Mouse (Mus musculus): Measurements from ENCODE around the gene Capn2.

Capn2 gene

DNA sequence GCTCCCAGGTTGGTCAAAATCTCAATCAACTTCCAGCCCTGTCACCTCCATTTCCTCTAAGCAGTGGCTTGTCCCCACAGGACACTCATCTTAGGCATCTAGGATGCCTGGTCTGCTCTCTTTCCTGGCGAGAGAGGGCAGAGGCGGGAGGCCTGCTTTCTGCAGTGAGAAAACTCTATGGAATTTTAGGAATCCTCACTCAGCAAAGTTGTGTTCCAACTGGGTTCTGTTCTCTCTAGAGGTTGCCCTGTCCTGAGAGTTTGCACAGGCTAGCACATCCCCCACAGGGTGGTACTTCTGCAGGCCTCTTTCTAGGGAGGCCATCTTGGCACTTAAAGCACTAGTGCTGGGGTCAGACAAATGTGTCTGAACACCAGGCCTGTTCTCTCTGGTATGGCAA lies 6.3 kb downstream of the Capn2 start:
- in situ Hi-C loops (cut with MboI; ENCODE audit: low pct_unique_long_range_greater_than_20kb in 1 of 2, low sequenced_read_pairs in 2 of 2, unreplicated experiment in 1 of 2), result loop anchor here in 1 of 2 experiments (25.0 kb wide), 1 partner anchor 349 kb away; the partner anchor contains the start of gene Vmn1r1

DNA sequence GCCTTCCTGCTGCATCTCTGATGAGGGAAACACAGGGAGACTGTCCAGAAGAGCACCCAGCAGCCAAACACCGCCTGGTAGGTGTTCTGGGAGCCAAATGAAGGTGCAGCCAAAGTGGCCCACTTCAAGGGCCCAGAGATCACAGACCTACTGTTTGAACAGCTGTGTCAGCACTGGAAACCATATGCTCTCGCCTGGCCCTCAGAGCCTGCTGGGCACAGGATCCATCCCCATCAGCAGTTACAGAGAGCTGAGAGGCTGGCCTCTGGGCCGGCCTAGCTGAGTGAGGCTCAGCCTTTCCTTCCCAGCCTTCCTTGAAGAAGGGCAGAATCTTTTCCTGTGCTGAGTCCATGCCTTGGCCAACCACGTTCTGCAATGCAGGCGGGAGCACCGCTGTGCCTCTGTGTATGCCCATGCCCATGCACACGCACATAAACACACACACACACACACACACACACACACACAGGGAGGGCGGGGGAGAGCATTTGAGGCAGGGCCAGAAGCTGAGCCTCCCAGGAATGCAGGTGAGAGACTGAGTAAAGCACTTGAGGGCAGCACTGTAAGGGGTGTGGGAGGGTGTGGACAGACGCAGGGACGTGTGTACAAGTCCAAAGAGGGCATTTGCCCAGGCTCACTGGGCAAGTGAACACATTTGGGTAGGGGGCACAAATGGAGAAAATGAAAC lies 8.2 kb downstream of the Capn2 start:
- in situ Hi-C loops (cut with MboI; ENCODE audit: low pct_unique_long_range_greater_than_20kb in 1 of 2, low sequenced_read_pairs in 2 of 2, unreplicated experiment in 1 of 2), result loop anchor here in 1 of 2 experiments (25.0 kb wide), 1 partner anchor 347 kb away; the partner anchor contains the start of gene Vmn1r1

- in situ Hi-C loops (cut with MboI; ENCODE audit: low pct_unique_long_range_greater_than_20kb in 1 of 2, low sequenced_read_pairs in 2 of 2, unreplicated experiment in 1 of 2), result loop anchor here in 1 of 2 experiments (25.0 kb wide), 1 partner anchor 344 kb away; the partner anchor contains the start of gene Vmn1r1
These were observed 11.0 kb downstream of the Capn2 start for GRCm38 (mm10) chr1:182506229-182506986.

GRCm38 (mm10) chr1:182505291-182505690 lies 12.1 kb downstream of the Capn2 start:
- in situ Hi-C loops (cut with MboI; ENCODE audit: low pct_unique_long_range_greater_than_20kb in 1 of 2, low sequenced_read_pairs in 2 of 2, unreplicated experiment in 1 of 2), result loop anchor here in 1 of 2 experiments (25.0 kb wide), 1 partner anchor 343 kb away; the partner anchor contains the start of gene Vmn1r1

DNA sequence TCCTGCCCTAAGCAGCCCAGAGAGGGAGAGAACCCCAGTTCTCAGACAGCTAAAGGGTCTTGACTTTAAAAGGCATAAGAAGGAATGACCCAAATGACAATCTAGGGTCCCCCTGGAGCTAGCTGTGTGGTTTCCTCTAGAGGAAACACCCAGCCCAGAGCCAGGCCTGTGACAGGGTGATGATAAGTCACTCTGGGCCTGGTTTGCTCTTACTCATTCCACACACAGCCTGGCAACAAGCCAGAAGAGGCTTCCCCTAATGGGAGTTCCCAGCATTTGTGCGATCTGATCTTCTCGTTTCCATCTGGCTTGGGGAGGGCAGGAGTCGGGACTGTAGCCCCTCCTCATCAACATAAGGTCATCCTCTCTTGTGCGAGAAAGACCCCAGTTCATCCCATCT lies 13.2 kb downstream of the Capn2 start:
- in situ Hi-C loops (cut with MboI; ENCODE audit: low pct_unique_long_range_greater_than_20kb in 1 of 2, low sequenced_read_pairs in 2 of 2, unreplicated experiment in 1 of 2), result loop anchor here in 1 of 2 experiments (25.0 kb wide), 1 partner anchor 342 kb away; the partner anchor contains the start of gene Vmn1r1

DNA sequence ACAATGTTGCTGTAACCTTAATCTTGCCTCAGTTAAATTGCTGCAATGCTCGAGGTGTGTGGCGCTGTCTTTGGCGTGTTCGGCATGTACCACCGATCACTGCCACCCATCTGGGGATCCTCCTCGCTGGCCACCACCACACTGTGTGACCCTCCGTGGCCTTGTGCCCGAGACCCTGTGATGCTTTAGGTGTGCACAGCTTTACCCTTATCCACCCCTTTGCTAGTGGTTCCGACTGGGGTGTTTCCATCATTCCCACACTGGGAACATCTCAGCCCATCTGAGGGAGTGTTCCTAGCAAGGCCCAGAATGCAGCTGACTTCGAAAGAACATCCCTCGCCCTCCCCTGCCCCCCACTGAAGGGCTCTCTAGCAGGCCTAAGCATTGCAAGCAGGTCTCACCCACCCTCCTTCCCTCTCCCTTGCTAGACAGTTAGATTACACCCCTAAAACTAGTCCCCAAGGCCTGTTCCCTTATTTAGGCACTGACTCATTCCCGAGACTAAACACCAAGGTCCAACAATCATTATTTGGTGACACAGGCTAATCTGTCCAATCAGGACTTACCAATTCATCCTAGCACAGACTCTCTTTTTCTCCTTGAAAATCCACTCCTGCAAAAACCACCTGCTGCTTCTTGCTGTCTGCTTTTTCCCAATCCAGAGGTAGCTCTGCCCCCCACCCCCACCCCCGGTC lies 14.1 kb downstream of the Capn2 start:
- in situ Hi-C loops (cut with MboI; ENCODE audit: low pct_unique_long_range_greater_than_20kb in 1 of 2, low sequenced_read_pairs in 2 of 2, unreplicated experiment in 1 of 2), result loop anchor here in 1 of 2 experiments (25.0 kb wide), 1 partner anchor 341 kb away; the partner anchor contains the start of gene Vmn1r1

DNA sequence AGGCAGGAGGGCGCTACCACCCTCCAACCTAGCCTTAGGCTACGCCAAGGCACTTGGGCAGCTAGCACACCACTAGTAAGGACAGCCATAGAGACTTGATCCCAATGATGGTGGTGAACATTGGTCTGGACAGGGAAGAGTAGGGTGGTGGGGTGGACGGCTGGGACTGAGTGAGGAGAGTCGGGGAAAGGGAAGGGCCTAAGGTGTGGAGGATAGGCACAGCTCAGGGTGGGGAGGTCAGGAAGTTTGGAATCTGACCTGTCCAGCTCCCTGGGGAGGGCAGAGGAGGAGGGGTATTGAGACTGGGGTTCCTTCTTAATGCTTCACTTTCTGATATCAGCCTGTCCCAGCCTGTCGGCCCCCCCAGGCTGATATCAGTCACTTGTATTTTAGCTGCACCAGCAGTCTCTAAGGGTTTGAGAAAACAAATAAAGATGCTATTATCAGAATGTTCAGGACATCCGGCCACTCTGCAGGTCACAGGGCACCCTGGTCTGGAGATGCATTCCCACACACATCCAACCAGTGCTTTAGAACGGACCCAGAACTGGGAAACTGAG lies 14.8 kb downstream of the Capn2 start:
- in situ Hi-C loops (cut with MboI; ENCODE audit: low pct_unique_long_range_greater_than_20kb in 1 of 2, low sequenced_read_pairs in 2 of 2, unreplicated experiment in 1 of 2), result loop anchor here in 1 of 2 experiments (25.0 kb wide), 1 partner anchor 340 kb away; the partner anchor contains the start of gene Vmn1r1

DNA sequence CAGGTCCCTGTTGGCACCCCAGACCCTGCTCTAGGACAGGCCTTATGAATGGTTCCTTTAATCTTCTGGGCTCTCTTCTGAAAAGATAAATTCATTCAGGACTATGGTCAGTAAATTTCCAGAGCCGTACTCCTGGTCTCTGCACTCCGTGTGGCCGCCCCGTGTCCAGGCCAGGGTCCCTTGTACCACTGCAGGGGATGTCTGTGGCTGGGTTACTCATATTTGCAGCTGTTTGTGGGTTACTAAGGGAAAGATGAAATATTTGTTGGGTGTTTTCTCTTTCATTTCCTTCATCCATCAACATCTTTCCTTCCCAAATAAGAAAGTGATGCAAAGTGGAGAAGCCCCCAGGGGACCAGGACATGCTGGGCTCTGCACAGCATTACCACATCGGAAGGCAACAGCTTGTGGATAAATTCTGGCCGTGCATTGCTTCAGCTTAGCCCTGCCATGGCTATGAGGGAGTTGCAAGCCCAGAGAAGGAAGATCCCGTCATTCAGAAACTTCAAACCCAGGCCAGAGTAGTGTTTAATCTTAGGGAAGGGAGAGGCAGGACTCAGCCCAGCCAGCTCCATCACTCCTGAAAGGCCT lies 15.5 kb downstream of the Capn2 start:
- in situ Hi-C loops (cut with MboI; ENCODE audit: low pct_unique_long_range_greater_than_20kb in 1 of 2, low sequenced_read_pairs in 2 of 2, unreplicated experiment in 1 of 2), result loop anchor here in 1 of 2 experiments (25.0 kb wide), 1 partner anchor 340 kb away; the partner anchor contains the start of gene Vmn1r1

GRCm38 (mm10) chr1:182500843-182501242 lies 16.6 kb downstream of the Capn2 start:
- in situ Hi-C loops (cut with MboI; ENCODE audit: low pct_unique_long_range_greater_than_20kb in 1 of 2, low sequenced_read_pairs in 2 of 2, unreplicated experiment in 1 of 2), result loop anchor here in 1 of 2 experiments (25.0 kb wide), 1 partner anchor 339 kb away; the partner anchor contains the start of gene Vmn1r1

DNA sequence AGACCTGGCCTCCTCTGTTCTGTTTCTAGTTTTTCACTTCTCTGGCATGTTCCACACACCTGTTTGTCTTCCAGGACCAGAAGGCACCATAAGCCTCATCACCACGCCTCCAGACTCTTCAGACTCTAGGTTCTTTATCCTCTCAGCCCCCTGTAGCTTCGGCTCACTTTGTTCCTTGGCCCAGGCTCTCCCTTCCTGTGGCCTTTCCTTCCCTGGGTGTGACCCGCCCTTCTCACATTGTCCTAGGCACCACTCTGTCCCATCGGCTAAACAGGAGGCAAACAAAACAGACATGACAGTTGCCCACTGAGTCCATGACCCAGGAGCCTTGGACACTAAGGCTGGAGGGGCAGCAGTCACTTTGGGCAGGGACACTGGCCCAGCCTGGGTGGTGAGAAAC lies 17.2 kb downstream of the Capn2 start:
- in situ Hi-C loops (cut with MboI; ENCODE audit: low pct_unique_long_range_greater_than_20kb in 1 of 2, low sequenced_read_pairs in 2 of 2, unreplicated experiment in 1 of 2), result loop anchor here in 1 of 2 experiments (25.0 kb wide), 1 partner anchor 338 kb away; the partner anchor contains the start of gene Vmn1r1

DNA sequence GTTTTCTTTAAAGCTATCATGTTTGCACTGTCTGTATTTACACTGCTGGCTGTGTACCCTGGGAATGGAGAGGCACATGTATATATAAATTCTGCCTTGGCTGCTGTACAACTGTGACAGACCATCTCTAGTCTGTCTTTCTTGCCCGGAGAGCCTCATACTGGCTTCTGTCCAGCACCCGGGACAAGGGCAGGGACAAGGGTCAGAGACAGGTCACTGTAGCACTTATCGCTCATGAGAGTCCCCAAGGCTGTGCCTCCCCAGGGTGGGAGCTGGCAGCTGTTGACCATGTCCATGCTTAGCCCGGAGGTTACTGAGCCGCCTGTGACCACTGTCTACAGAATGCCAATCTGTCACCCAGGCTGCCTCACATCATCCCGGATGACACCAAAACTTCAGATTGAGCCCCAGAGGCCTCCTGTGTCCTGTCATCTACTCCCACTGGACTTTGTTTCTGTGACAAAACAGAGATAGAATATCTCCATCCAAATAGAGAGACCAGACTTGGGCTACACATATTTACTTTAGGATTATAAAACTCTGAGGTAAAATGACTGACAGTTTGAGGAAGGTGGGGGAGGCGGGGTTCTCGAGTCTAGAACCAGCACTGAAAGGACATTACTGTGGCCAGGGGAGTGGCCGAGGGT lies 17.8 kb downstream of the Capn2 start:
- in situ Hi-C loops (cut with MboI; ENCODE audit: low pct_unique_long_range_greater_than_20kb in 1 of 2, low sequenced_read_pairs in 2 of 2, unreplicated experiment in 1 of 2), result loop anchor here in 1 of 2 experiments (25.0 kb wide), 1 partner anchor 337 kb away; the partner anchor contains the start of gene Vmn1r1

DNA sequence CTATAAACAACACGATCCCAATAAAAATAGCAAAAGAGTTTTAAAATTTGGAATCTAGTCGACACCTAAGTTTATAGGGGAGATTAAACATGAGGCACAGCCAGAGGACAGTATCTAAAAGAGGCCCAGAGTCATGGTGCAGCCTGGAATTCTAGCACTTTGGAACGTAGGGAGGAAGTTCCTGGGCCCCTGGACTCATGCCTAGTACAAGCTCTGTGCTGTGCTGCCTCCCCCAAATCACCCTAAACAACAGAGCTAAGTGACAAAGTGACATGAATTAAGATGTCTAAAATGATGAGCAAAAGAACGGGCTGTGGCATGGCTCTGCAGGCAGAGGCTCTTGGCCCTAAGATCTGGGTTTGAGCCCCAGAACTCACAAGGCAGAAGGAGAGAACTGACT lies 19.7 kb downstream of the Capn2 start:
- in situ Hi-C loops (cut with MboI; ENCODE audit: low pct_unique_long_range_greater_than_20kb in 1 of 2, low sequenced_read_pairs in 2 of 2, unreplicated experiment in 1 of 2), result no loop called here

GRCm38 (mm10) chr1:182496685-182497084 lies 20.7 kb downstream of the Capn2 start:
- in situ Hi-C loops (cut with MboI; ENCODE audit: low pct_unique_long_range_greater_than_20kb in 1 of 2, low sequenced_read_pairs in 2 of 2, unreplicated experiment in 1 of 2), result no loop called here

DNA sequence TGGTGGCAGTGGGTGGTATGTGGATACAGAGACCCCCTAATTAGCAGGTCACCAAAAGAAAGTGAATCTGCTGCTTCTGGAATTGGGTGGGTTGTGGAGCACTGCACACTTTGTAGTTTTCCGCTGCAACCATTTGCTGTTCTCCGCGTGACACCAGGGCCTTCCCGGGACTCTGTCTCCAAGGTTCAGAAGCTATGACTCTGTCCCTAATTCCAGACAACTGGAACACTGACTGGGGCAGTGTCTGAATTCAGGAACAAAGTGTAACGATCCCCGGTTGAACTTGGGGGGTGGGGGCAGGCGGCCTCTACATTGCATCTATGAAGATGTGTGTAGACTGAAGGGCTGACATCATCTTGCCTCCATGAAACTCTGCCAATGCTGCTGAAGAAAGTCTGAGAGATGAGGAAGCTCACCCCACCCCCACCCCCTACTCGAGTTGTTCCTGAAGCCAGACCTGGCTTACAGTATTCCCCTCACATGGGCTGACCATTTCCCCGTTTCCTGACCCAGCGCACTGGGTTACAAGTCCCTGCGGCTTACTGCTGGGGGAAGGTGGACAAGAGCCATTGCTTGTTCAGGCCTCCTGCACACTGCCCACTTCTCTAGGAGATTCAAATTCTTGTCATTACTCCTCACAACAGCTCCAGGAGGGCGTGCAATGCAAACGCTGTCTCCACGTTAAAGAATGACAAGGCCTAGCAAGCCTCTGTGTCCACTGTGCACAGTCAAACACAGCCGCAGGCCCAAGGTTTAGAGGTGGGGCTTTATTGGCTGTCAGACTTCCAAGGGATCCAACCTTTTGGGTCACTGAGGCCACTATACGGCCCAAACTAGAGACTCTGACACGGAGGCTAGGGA lies 22.9 kb downstream of the Capn2 start:
- in situ Hi-C loops (cut with MboI; ENCODE audit: low pct_unique_long_range_greater_than_20kb in 1 of 2, low sequenced_read_pairs in 2 of 2, unreplicated experiment in 1 of 2), result loop anchor here in 1 of 2 experiments (5.0 kb wide), 1 partner anchor 43 kb away; no protein-coding TSS in a partner anchor

- in situ Hi-C loops (cut with MboI; ENCODE audit: low pct_unique_long_range_greater_than_20kb in 1 of 2, low sequenced_read_pairs in 2 of 2, unreplicated experiment in 1 of 2), result loop anchor here in 1 of 2 experiments (5.0 kb wide), 1 partner anchor 45 kb away; no protein-coding TSS in a partner anchor
These were observed 25.6 kb downstream of the Capn2 start for GRCm38 (mm10) chr1:182491839-182492238.

DNA sequence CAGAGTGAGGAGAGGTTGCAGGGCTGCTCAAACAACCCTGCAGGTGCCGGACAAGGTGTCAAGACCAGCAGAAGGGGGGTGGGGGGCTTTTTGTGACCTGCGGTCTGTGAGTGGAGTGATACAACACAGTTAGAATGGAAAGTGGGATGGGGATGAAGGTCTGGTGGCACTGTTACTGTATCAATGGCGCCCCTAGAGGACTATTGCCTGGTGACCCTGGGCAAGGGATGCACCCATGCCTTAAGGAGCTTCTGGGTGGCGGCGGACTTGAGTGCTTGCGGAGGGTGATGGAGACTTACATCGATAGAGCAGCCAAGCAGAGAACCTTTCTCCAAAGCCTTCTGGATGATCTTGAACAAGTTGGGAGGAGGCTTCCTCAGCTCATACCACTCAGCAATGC lies 26.8 kb downstream of the Capn2 start:
- in situ Hi-C loops (cut with MboI; ENCODE audit: low pct_unique_long_range_greater_than_20kb in 1 of 2, low sequenced_read_pairs in 2 of 2, unreplicated experiment in 1 of 2), result loop anchor here in 1 of 2 experiments (5.0 kb wide), 1 partner anchor 47 kb away; no protein-coding TSS in a partner anchor
